Mouse (Mus musculus) forebrain, postnatal 0 days (tissue): ENCODE measurements at regions not wholly inside any gene's neighbourhood (a gene's known extent, or its start where the extent isn't known, plus 50 kb on each side); places are given as distances from the start of the nearest gene placed in this dataset.

Experiments
- ATAC-seq: fragments of 200-750 bp; cut with Nextera tagmentation; 2 replicates; pipeline ENCODE4 v1.8.0; 2017; ENCODE audit warnings: mild to moderate bottlenecking, moderate library complexity
- DNase-seq: peaks from one replicate; pipeline ENCODE4 v3.0.0-alpha.2; 2015
- H3K27ac ChIP-seq: fragments of 300-500 bp; sonication (generic); 2 replicates; pipeline ENCODE4 v1.5.1; 2014; ENCODE audit warnings: low read depth, mild to moderate bottlenecking, antibody characterized with exemption, low read length, moderate library complexity, mixed read lengths
- H3K27me3 ChIP-seq: fragments of 300-500 bp; sonication (generic); 2 replicates; pipeline ENCODE4 v1.6.1; 2014; ENCODE audit warnings: mild to moderate bottlenecking, low read length, mixed read lengths; ENCODE audit not compliant: insufficient read depth
- H3K36me3 ChIP-seq: fragments of 300-500 bp; sonication (generic); 2 replicates; pipeline ENCODE4 v1.6.1; 2014; ENCODE audit warnings: mild to moderate bottlenecking, moderate library complexity; ENCODE audit not compliant: insufficient read depth
- H3K4me1 ChIP-seq: fragments of 300-500 bp; sonication (generic); 2 replicates; pipeline ENCODE4 v1.6.1; 2014; ENCODE audit warnings: antibody characterized with exemption; ENCODE audit not compliant: insufficient read depth
- H3K4me2 ChIP-seq: fragments of 300-500 bp; sonication (generic); 2 replicates; pipeline ENCODE4 v1.6.1; 2014; ENCODE audit warnings: low read depth, mild to moderate bottlenecking, moderate library complexity
- H3K4me3 ChIP-seq: fragments of 300-500 bp; sonication (generic); 2 replicates; pipeline ENCODE4 v1.5.1; 2014; ENCODE audit warnings: low read depth, low read length, mixed read lengths
- H3K9ac ChIP-seq: fragments of 300-500 bp; sonication (generic); 2 replicates; pipeline ENCODE4 v1.6.1; 2014; ENCODE audit warnings: mild to moderate bottlenecking
- H3K9me3 ChIP-seq: fragments of 300-500 bp; sonication (generic); 2 replicates; pipeline ENCODE4 v1.6.1; 2016; ENCODE audit warnings: low read length
- CTCF ChIP-seq: sonication (generic); IDR thresholded peaks from 2 replicates; pipeline ENCODE4 v1.5.1; 2016; ENCODE audit warnings: antibody characterized with exemption, control low read depth, low read depth
- WGBS: fragments of 180-500 bp; shearing (Covaris S2); extraction: QIAGEN DNeasy Blood & Tissue Kit; methylation state at CpG from one replicate; pipeline ENCODE4 v1.1.7; 2014; 5-methylcytosine and 5-hydroxymethylcytosine counted together

- Histone ChIP-seq H3K9me3 (no peaks in the 10 kb centered on the region), H3K27ac (no peak overlapping the region), H3K4me1 (peaks cover 5% of the 10 kb centered on the region; the same call in 1 of the 2 replicates), H3K4me2 (no peak overlapping the region), H3K9ac (no peak overlapping the region), H3K36me3 (no peaks in the 10 kb centered on the region), H3K27me3 (no peaks in the 10 kb centered on the region), H3K4me3 (no peak overlapping the region)
- WGBS: 62% methylated on average over 5 of the region's 5 CpGs
- no peak for TF ChIP-seq CTCF
- ATAC-seq (no peak), DNase-seq (no peak)
These were observed 321.6 kb downstream of the Nedd1 start for GRCm38 (mm10) chr10:92400587-92401090.

- Histone ChIP-seq H3K27ac (no peak overlapping the region), H3K4me3 (no peak overlapping the region), H3K4me2 (no peak overlapping the region), H3K36me3 (no peaks in the 10 kb centered on the region), H3K4me1 (no peaks in the 10 kb centered on the region), H3K9ac (no peak overlapping the region), H3K9me3 (no peaks in the 10 kb centered on the region), H3K27me3 (no peaks in the 10 kb centered on the region)
- DNase-seq: peak; percentile 14
- no peak for ATAC-seq
- 12% methylated on average over 7 of the region's 7 CpGs for WGBS
- no peak for TF ChIP-seq CTCF
These were observed 333.0 kb downstream of the Nedd1 start for GRCm38 (mm10) chr10:92389176-92389732.

GRCm38 (mm10) chr10:92367126-92367525, 355.1 kb downstream of the Nedd1 start:
- TF ChIP-seq CTCF: no peak
- peaks cover 4% of the 10 kb centered on the region; the same call in 1 of the 2 replicates for H3K27me3 ChIP-seq
- no peaks in the 10 kb centered on the region for H3K9me3 ChIP-seq
- H3K4me3 ChIP-seq: no peak overlapping the region
- H3K27ac ChIP-seq: no peak overlapping the region
- H3K4me1 ChIP-seq: no peaks in the 10 kb centered on the region
- ATAC-seq: no peak
- WGBS: 82% methylated on average over 8 of the region's 8 CpGs
- no peak overlapping the region for H3K4me2 ChIP-seq
- H3K36me3 ChIP-seq: no peaks in the 10 kb centered on the region
- DNase-seq: no peak
- H3K9ac ChIP-seq: no peak overlapping the region

DNA sequence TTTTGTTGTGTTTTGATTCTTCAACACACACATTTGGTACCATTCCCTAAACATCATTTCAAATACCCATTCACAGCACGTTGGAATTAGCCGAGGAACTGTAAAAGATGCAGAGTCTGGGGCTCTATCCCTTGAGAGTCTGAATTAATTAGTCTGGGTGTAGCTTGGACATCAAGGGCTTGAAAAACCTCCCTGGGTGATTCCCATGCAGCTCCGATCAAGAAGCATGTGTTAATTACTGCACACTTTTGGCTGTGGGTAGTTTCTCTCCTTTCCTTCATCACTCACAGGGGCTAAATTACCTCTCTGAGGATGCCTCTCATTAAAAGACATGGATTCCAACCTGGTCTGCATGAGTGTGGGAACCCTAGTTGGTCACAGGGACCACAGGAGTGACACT, 365.5 kb downstream of the Nedd1 start:
- TF ChIP-seq CTCF: no peak
- no peak for ATAC-seq
- Histone ChIP-seq H3K9me3 (no peaks in the 10 kb centered on the region), H3K36me3 (no peaks in the 10 kb centered on the region), H3K27me3 (no peaks in the 10 kb centered on the region), H3K4me3 (no peak overlapping the region), H3K4me1 (no peaks in the 10 kb centered on the region), H3K27ac (no peak overlapping the region), H3K4me2 (no peak overlapping the region), H3K9ac (no peak overlapping the region)
- 24% methylated on average over 3 of the region's 3 CpGs for WGBS
- DNase-seq: no peak

DNA sequence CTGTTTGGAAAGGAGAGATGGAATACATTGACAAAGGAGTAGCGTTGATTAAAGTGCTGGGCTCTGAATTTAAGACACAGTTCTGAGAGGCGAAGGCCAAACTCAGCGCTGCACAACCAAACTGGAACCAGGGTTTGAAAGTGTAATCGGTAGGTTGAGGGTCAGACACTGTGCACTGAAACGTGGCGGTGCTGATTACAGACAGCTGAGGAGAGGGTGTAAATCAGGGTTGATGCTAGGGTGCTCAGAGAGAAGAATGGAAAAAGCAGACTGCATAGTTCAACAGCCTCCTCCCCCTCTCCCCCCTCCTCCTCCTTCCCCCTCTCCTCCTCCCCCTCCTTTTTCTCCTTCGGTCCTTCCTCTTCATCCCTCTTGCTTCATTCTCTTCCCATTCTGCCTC, 373.2 kb downstream of the Nedd1 start:
- WGBS: 45% methylated on average over 7 of the region's 7 CpGs
- no peak for ATAC-seq
- Histone ChIP-seq H3K36me3 (no peaks in the 10 kb centered on the region), H3K27me3 (no peaks in the 10 kb centered on the region; the same call in 1 of the 2 replicates), H3K9me3 (no peaks in the 10 kb centered on the region), H3K9ac (no peak overlapping the region), H3K4me1 (no peaks in the 10 kb centered on the region; the same call in 1 of the 2 replicates), H3K27ac (no peak overlapping the region), H3K4me2 (no peak overlapping the region), H3K4me3 (no peak overlapping the region)
- no peak for TF ChIP-seq CTCF
- DNase-seq: no peak

GRCm38 (mm10) chr10:92347960-92348675, 374.1 kb downstream of the Nedd1 start:
- H3K9me3 ChIP-seq: no peaks in the 10 kb centered on the region
- TF ChIP-seq CTCF: no peak
- H3K27ac ChIP-seq: no peak overlapping the region
- H3K4me1 ChIP-seq: no peaks in the 10 kb centered on the region; the same call in 1 of the 2 replicates
- H3K27me3 ChIP-seq: no peaks in the 10 kb centered on the region; the same call in 1 of the 2 replicates
- ATAC-seq (peak; percentile 70; the same call in 1 of the 2 replicates), DNase-seq (no peak)
- H3K9ac ChIP-seq: no peak overlapping the region
- H3K4me3 ChIP-seq: no peak overlapping the region
- no peaks in the 10 kb centered on the region for H3K36me3 ChIP-seq
- no peak overlapping the region for H3K4me2 ChIP-seq
- 18% methylated on average over 10 of the region's 10 CpGs for WGBS

- no peaks in the 10 kb centered on the region for H3K4me1 ChIP-seq
- H3K9me3 ChIP-seq: no peaks in the 10 kb centered on the region
- no peak overlapping the region for H3K9ac ChIP-seq
- H3K36me3 ChIP-seq: no peaks in the 10 kb centered on the region
- H3K27ac ChIP-seq: no peak overlapping the region
- no peak overlapping the region for H3K4me3 ChIP-seq
- WGBS: 91% methylated on average over 2 of the region's 2 CpGs
- H3K27me3 ChIP-seq: no peaks in the 10 kb centered on the region
- ATAC-seq (no peak), DNase-seq (no peak)
- no peak overlapping the region for H3K4me2 ChIP-seq
- TF ChIP-seq CTCF: no peak
These were observed 382.5 kb downstream of the Nedd1 start for GRCm38 (mm10) chr10:92339671-92340070.
